Mouse (Mus musculus) kidney, adult 2 months (tissue): ENCODE data around the gene Cc2d1a. TPM values are rescaled to one million over a fixed set of nuclear protein-coding genes. Genes with fewer than 3 reads are reported as not detected.

Source experiments
- DNase-seq: peaks from one replicate; pipeline ENCODE4 v3.0.0; 2021
- H3K27ac ChIP-seq: fragments of 200-500 bp; 2 replicates; pipeline ENCODE4 v1.5.1; 2012; ENCODE audit warnings: low read depth, low read length, control low read depth, inconsistent platforms; ENCODE audit not compliant: insufficient read depth
- H3K27me3 ChIP-seq: fragments of 200-500 bp; replicated peaks from 2 replicates; pipeline ENCODE4 v1.6.1; 2012; ENCODE audit warnings: mild to moderate bottlenecking, moderate library complexity, low read length, inconsistent platforms; ENCODE audit not compliant: control insufficient read depth, insufficient read depth
- H3K36me3 ChIP-seq: fragments of 200-500 bp; 2 replicates; pipeline ENCODE4 v1.6.1; 2012; ENCODE audit warnings: mild to moderate bottlenecking, moderate library complexity, low read length, inconsistent platforms; ENCODE audit not compliant: control insufficient read depth, insufficient read depth
- H3K4me1 ChIP-seq: fragments of 200-500 bp; 2 replicates; pipeline ENCODE4 v1.6.1; 2011; ENCODE audit warnings: low read length; ENCODE audit not compliant: control insufficient read depth, insufficient read depth
- H3K4me3 ChIP-seq: fragments of 200-500 bp; 2 replicates; pipeline ENCODE4 v1.5.1; 2011; ENCODE audit warnings: mild to moderate bottlenecking, low read depth, low read length, control low read depth; ENCODE audit not compliant: insufficient read depth
- CTCF ChIP-seq: fragments of 200-500 bp; conservative IDR thresholded peaks from 2 replicates; pipeline ENCODE4 v1.5.1; 2011; ENCODE audit warnings: low read depth, mild to moderate bottlenecking, control low read depth, low read length, moderate library complexity, mixed read lengths; ENCODE audit not compliant: insufficient read depth, insufficient read length
- POLR2A ChIP-seq: fragments of 200-500 bp; IDR thresholded peaks from one replicate; pipeline ENCODE4 v1.6.1; 2011; ENCODE audit warnings: low read depth, low read length, control low read depth
- WGBS: fragments of 180-500 bp; shearing (Covaris S2); methylation state at CpG from one replicate; pipeline ENCODE4 v1.1.7; 2018; 5-methylcytosine and 5-hydroxymethylcytosine counted together
- polyA plus RNA-seq: library from polyadenylated mRNA; depleted of rRNA; stranded (reverse); fragments of >200 nt; gene quantifications from 2 replicates; pipeline ENCODE4 v1.2.3, GENCODE M21; 2012

Cc2d1a gene
- polyA plus RNA-seq, 1 experiment, result 24.1 TPM

GRCm38 (mm10) chr8:84190191-84190867 is 42.6 kb upstream of the Cc2d1a start:
- Histone ChIP-seq H3K27ac (no peak overlapping the region), H3K36me3 (no peaks in the 10 kb centered on the region), H3K4me3 (no peak overlapping the region), H3K27me3 (no peaks in the 10 kb centered on the region), H3K4me1 (no peaks in the 10 kb centered on the region)
- WGBS, result 93% methylated on average over 7 of the region's 7 CpGs
- TF ChIP-seq CTCF (no peak), POLR2A (no peak)
- no peak for DNase-seq

GRCm38 (mm10) chr8:84189603-84190002 is 41.9 kb upstream of the Cc2d1a start:
- peak; percentile 89 for DNase-seq
- H3K27ac ChIP-seq, result peak overlapping the region; percentile 90

GRCm38 (mm10) chr8:84188671-84189070 is 40.9 kb upstream of the Cc2d1a start:
- no peaks in the 10 kb centered on the region for H3K36me3 ChIP-seq
- no peaks in the 10 kb centered on the region; the same call in 1 of the 2 replicates for H3K4me1 ChIP-seq
- TF ChIP-seq POLR2A (no peak), CTCF (no peak)
- no peak overlapping the region for H3K4me3 ChIP-seq
- 67% methylated on average over 10 of the region's 10 CpGs for WGBS
- no peak overlapping the region for H3K27ac ChIP-seq
- no peak for DNase-seq
- H3K27me3 ChIP-seq, result no peaks in the 10 kb centered on the region

More at GRCm38 (mm10) chr8:84189603-84190002, 41.9 kb upstream of the Cc2d1a start:
- H3K4me1 ChIP-seq, result no peaks in the 10 kb centered on the region
- H3K4me3 ChIP-seq, result no peak overlapping the region
- H3K27me3 ChIP-seq, result no peaks in the 10 kb centered on the region
- no peaks in the 10 kb centered on the region for H3K36me3 ChIP-seq
- 56% methylated on average over 4 of the region's 4 CpGs for WGBS
- TF ChIP-seq POLR2A, result no peak
- TF ChIP-seq CTCF, result no peak

- no peaks in the 10 kb centered on the region for H3K36me3 ChIP-seq
- H3K4me1 ChIP-seq, result no peaks in the 10 kb centered on the region; the same call in 1 of the 2 replicates
- DNase-seq, result peak; percentile 78
These were observed 39.5 kb upstream of the Cc2d1a start for GRCm38 (mm10) chr8:84187065-84187755.

GRCm38 (mm10) chr8:84186547-84186946 is 38.8 kb upstream of the Cc2d1a start:
- peak overlapping the region; percentile 17; the same call in 1 of the 2 replicates for H3K27ac ChIP-seq
- under 1% methylated on average over 12 of the region's 12 CpGs for WGBS

More at GRCm38 (mm10) chr8:84187065-84187755, 39.5 kb upstream of the Cc2d1a start:
- TF ChIP-seq CTCF, result peak; percentile 76
- no peak for TF ChIP-seq POLR2A
- WGBS, result 6% methylated on average over 21 of the region's 21 CpGs
- Histone ChIP-seq H3K27me3 (no peaks in the 10 kb centered on the region), H3K4me3 (peak overlapping the region; percentile 36), H3K27ac (peak overlapping the region; percentile 17; the same call in 1 of the 2 replicates)

GRCm38 (mm10) chr8:84185117-84185516 is 37.4 kb upstream of the Cc2d1a start, which contains the start of gene Nanos3:
Gene Nanos3, minus strand, starts transcription at chr8:84185217.
- Histone ChIP-seq H3K4me1 (no peaks in the 10 kb centered on the region; the same call in 1 of the 2 replicates), H3K4me3 (peak within 1 kb of the TSS; percentile 58; the same call in 1 of the 2 replicates), H3K27ac (no peak within 1 kb of the TSS), H3K27me3 (no peaks in the 10 kb centered on the region), H3K36me3 (no peaks in the 10 kb centered on the region)
- TF ChIP-seq CTCF (no peak), POLR2A (no peak)
- WGBS, result 98% methylated on average over 7 of the region's 7 CpGs
- no peak for DNase-seq

More at GRCm38 (mm10) chr8:84186547-84186946, 38.8 kb upstream of the Cc2d1a start:
- Histone ChIP-seq H3K36me3 (no peaks in the 10 kb centered on the region), H3K27me3 (no peaks in the 10 kb centered on the region), H3K4me3 (peak overlapping the region; percentile 36), H3K4me1 (no peaks in the 10 kb centered on the region; the same call in 1 of the 2 replicates)
- TF ChIP-seq CTCF, result peak; percentile 97
- no peak for TF ChIP-seq POLR2A
- DNase-seq, result peak; percentile 86
